In genomic region chr3:81835380-81836157, GRCm38 (mm10) we compare ENCODE assay signal across 7 mouse cellular contexts.
A peak's percentile ranks its signal among the peaks of the same experiment; 100 is the strongest.
DNase-seq lines count a peak whose midpoint lies in the region; ATAC-seq lines count a peak whose summit lies in the region.

No protein-coding gene starts in this region.

- H3K27ac ChIP-seq in embryonic facial prominence, embryonic 15.5 days (replicated peaks): no peak overlapping the region
- H3K27ac ChIP-seq in limb, embryonic 15.5 days: no peak overlapping the region
- peak overlapping the region; percentile 3; the same call in 1 of the 2 replicates for H3K27ac ChIP-seq in stomach, embryonic 16.5 days (ENCODE audit: low read length)

- no peak overlapping the region for H3K9ac ChIP-seq in embryonic facial prominence, embryonic 15.5 days
- H3K9ac ChIP-seq in limb, embryonic 15.5 days: no peak overlapping the region
- H3K9ac ChIP-seq in stomach, embryonic 16.5 days (ENCODE audit: low read length): 0 out of 2 replicates have a peak overlapping the region, but pooled peaks have one; percentile 47

- H3K4me3 ChIP-seq in megakaryocyte, embryonic 14.5 days (replicated peaks): peak overlapping the region; percentile 47
- H3K4me3 ChIP-seq in embryonic facial prominence, embryonic 15.5 days (replicated peaks): no peak overlapping the region
- no peak overlapping the region for H3K4me3 ChIP-seq in limb, embryonic 15.5 days
- H3K4me3 ChIP-seq in stomach, embryonic 16.5 days (replicated peaks; ENCODE audit: low read length): peak overlapping the region; percentile 19; the same call in 1 of the 2 replicates

- 9% methylated on average over 11 of the region's 11 CpGs for WGBS in embryonic facial prominence, embryonic 15.5 days
- WGBS in limb, embryonic 15.5 days: 8% methylated on average over 11 of the region's 11 CpGs
- WGBS in stomach, embryonic 16.5 days: 4% methylated on average over 11 of the region's 11 CpGs

- DNase-seq in spleen, postnatal 14 days (ENCODE audit: low spot score in 2 of 2): no peak
- DNase-seq in adrenal gland, adult 8-10 months: no peak

- no peak for ATAC-seq in megakaryocyte, adult 5-6 weeks (ENCODE audit: poor library complexity, severe bottlenecking)
- no peak for ATAC-seq in embryonic facial prominence, embryonic 15.5 days (ENCODE audit: insufficient number of reproducible peaks, low FRiP score, low TSS enrichment, low read depth)
- no peak for ATAC-seq in limb, embryonic 15.5 days (ENCODE audit: insufficient number of reproducible peaks, low FRiP score, low TSS enrichment, low read depth)
- ATAC-seq in stomach, embryonic 16.5 days (ENCODE audit: insufficient read depth, low FRiP score): peak; percentile 80

- peaks cover 11% of the 10 kb centered on the region for H3K9me3 ChIP-seq in megakaryocyte, embryonic 14.5 days
- H3K9me3 ChIP-seq in embryonic facial prominence, embryonic 15.5 days (replicated peaks): no peaks in the 10 kb centered on the region
- no peaks in the 10 kb centered on the region for H3K9me3 ChIP-seq in limb, embryonic 15.5 days
- no peaks in the 10 kb centered on the region for H3K9me3 ChIP-seq in stomach, embryonic 16.5 days (replicated peaks; ENCODE audit: control insufficient read depth, low read length)

- no peaks in the 10 kb centered on the region for H3K27me3 ChIP-seq in megakaryocyte, embryonic 14.5 days (replicated peaks)
- H3K27me3 ChIP-seq in embryonic facial prominence, embryonic 15.5 days: no peaks in the 10 kb centered on the region
- H3K27me3 ChIP-seq in limb, embryonic 15.5 days: no peaks in the 10 kb centered on the region
- no peaks in the 10 kb centered on the region for H3K27me3 ChIP-seq in stomach, embryonic 16.5 days (ENCODE audit: control insufficient read depth, insufficient read depth, low read length)

- no peaks in the 10 kb centered on the region for H3K36me3 ChIP-seq in megakaryocyte, embryonic 14.5 days (replicated peaks; ENCODE audit: low read length)
- no peaks in the 10 kb centered on the region for H3K36me3 ChIP-seq in embryonic facial prominence, embryonic 15.5 days
- H3K36me3 ChIP-seq in limb, embryonic 15.5 days: no peaks in the 10 kb centered on the region
- no peaks in the 10 kb centered on the region for H3K36me3 ChIP-seq in stomach, embryonic 16.5 days (ENCODE audit: control insufficient read depth, insufficient read depth, low read length)

- peak overlapping the region; percentile 22; the same call in 1 of the 2 replicates for H3K4me2 ChIP-seq in embryonic facial prominence, embryonic 15.5 days (replicated peaks)
- peak overlapping the region; percentile 26 for H3K4me2 ChIP-seq in limb, embryonic 15.5 days
- peak overlapping the region; percentile 40 for H3K4me2 ChIP-seq in stomach, embryonic 16.5 days (ENCODE audit: low read depth, low read length)

- peaks cover 4% of the 10 kb centered on the region; the same call in 1 of the 2 replicates for H3K4me1 ChIP-seq in megakaryocyte, embryonic 14.5 days
- H3K4me1 ChIP-seq in embryonic facial prominence, embryonic 15.5 days: peaks cover 7% of the 10 kb centered on the region; the same call in 1 of the 2 replicates
- H3K4me1 ChIP-seq in limb, embryonic 15.5 days: peaks cover 7% of the 10 kb centered on the region; the same call in 1 of the 2 replicates
- H3K4me1 ChIP-seq in stomach, embryonic 16.5 days (ENCODE audit: control insufficient read depth, insufficient read depth, low read length): 0 out of 2 replicates have a peak, but pooled peaks cover 5% of the 10 kb centered on the region

Comparison
In these comparisons a context has a peak if more than half of its experiments do, and no peak if none do; other contexts are left out.
1. H3K4me3 ChIP-seq: peak in megakaryocyte, embryonic 14.5 days (single experiment) and stomach, embryonic 16.5 days (single experiment); none in embryonic facial prominence, embryonic 15.5 days (single experiment) and limb, embryonic 15.5 days (single experiment).
2. Peak in every context shown above with its lines, with median percentiles within 50 percentile points of each other: H3K4me2 ChIP-seq.